Mouse (Mus musculus): ENCODE data around the gene Cacnb2. TPM values are rescaled to one million over a fixed set of nuclear protein-coding genes. Genes with fewer than 3 reads are reported as not detected.

Gene Cacnb2
- total and polyA plus RNA-seq, 2 experiments from 2014 or later: 12.1 to 71.6 TPM

DNA sequence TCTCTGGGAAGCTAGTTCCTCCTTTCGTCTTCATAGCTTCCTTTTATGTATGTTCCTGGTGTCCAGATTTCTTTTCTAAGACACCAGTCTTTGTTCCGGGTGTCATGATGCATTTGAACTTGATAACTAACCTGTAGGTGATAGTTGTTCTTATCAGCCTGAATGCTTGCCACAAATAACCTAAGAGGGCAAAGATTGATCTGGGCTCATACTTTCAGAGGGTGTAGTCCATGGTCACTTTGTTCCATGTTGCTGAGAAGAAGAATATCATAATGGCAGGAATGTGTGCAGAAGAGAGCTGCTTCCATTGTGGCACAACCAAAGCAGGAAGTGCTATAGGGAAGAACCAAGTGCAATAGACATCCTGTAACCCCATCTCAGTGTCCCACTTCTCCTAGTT lies 302.0 kb downstream of the Cacnb2 start:
- 62% methylated on average over 2 of the region's 2 CpGs for WGBS
- no peak overlapping the region for H3K9ac ChIP-seq (replicated peaks; ENCODE audit: low read depth, low read length)
- 0 out of 2 replicates have a peak, but pooled peaks cover 14% of the 10 kb centered on the region for H3K4me1 ChIP-seq (ENCODE audit: control insufficient read depth, insufficient read depth)
- no peaks in the 10 kb centered on the region for H3K36me3 ChIP-seq (replicated peaks; ENCODE audit: control insufficient read depth, insufficient read depth, low read length)
- H3K27me3 ChIP-seq (ENCODE audit: control insufficient read depth, insufficient read depth, low read length): no peaks in the 10 kb centered on the region
- TF ChIP-seq EP300 (IDR thresholded peaks at IDR 0.05; ENCODE audit: low read depth) (no peak), CTCF (IDR thresholded peaks at IDR 0.05; ENCODE audit: low read depth) (no peak)
- ATAC-seq (ENCODE audit: insufficient read depth, low read depth) (no peak), DNase-seq (ENCODE audit: low spot score) (no peak)
- no peak overlapping the region for H3K27ac ChIP-seq (ENCODE audit: low read depth)
- H3K4me3 ChIP-seq (ENCODE audit: low read depth, low read length): no peak overlapping the region
- no peak overlapping the region for H3K4me2 ChIP-seq (ENCODE audit: low read depth, low read length)
- H3K9me3 ChIP-seq (replicated peaks; ENCODE audit: control insufficient read depth, low read length): no peaks in the 10 kb centered on the region

DNA sequence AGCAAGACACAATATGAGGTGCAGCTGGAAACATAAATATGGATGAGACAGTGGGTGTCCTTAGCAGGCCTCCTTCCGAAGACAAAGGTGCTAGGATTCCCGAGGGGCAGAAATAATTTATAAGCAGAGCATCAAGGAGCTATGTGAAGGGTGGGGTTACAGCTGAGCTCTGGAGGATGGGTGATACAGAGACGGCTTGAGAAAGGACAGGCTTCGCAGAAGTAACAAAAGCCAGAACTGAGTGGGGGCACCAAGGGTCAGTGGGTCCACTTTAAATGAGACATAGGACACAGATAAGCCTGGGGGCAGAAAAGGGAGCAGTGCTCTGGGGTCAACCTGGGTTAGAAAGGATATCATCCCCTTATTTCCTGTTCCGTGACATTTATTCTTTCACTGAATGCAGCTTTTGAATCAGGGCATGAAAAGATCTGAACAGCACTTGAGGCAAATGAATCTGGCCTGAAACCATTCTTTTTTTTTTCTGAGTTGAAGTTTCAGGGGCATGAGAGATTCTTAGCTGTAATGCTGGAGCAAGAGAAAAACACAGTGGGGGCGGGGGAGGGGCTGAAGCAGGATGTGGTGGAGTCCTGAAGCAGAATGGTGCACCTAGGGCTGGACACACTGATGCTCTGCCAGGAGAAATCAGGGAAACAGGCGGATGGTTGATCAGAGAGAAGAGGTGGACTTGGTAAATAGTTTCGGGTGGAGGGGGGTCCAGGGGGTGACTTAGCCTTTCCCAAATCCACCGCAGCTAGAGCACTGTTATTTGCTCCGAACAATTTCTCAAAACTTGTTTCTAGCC lies 304.4 kb downstream of the Cacnb2 start:
- H3K4me1 ChIP-seq (ENCODE audit: control insufficient read depth, insufficient read depth): 0 out of 2 replicates have a peak, but pooled peaks cover 7% of the 10 kb centered on the region
- ATAC-seq (ENCODE audit: insufficient read depth, low read depth) (no peak), DNase-seq (ENCODE audit: low spot score) (no peak)
- H3K27me3 ChIP-seq (ENCODE audit: control insufficient read depth, insufficient read depth, low read length): no peaks in the 10 kb centered on the region
- H3K4me2 ChIP-seq (ENCODE audit: low read depth, low read length): no peak overlapping the region
- no peak overlapping the region for H3K4me3 ChIP-seq (ENCODE audit: low read depth, low read length)
- no peaks in the 10 kb centered on the region for H3K36me3 ChIP-seq (replicated peaks; ENCODE audit: control insufficient read depth, insufficient read depth, low read length)
- H3K9me3 ChIP-seq (replicated peaks; ENCODE audit: control insufficient read depth, low read length): no peaks in the 10 kb centered on the region
- TF ChIP-seq EP300 (IDR thresholded peaks at IDR 0.05; ENCODE audit: low read depth): no peak
- TF ChIP-seq CTCF (IDR thresholded peaks at IDR 0.05; ENCODE audit: low read depth): no peak
- no peak overlapping the region for H3K9ac ChIP-seq (replicated peaks; ENCODE audit: low read depth, low read length)
- 53% methylated on average over 10 of the region's 10 CpGs for WGBS
- no peak overlapping the region for H3K27ac ChIP-seq (ENCODE audit: low read depth)

DNA sequence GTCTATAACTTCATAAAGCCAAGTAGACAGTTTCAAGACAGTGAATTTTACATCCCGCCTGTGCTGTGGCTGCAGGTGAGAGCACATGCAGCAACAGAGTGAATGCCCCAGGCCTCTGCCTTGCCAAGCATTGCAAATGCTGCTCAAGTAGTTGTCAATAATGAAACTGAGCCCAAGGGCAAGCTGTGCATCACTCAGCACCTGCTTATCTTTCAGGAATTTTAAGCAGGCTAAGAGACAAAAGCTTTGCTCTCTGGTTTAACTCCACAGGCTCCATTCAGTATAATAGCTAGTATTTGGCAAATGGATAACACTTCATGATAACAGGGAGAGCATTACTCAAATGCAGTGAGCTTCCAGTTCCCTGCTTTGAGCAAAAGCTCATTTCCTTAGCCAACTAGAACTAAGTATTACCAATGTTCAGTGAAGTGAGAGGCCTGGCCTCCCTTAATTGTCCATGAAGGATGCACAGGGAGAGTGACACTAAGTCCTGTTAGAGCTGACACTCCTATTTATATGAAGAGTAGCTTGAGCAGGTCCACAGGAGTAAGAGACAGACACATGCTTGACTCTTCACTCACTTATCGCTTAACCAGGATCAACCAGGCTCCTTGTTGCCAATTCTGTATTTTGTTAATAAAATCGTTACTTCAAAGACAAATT lies 314.8 kb downstream of the Cacnb2 start:
- ATAC-seq (ENCODE audit: insufficient read depth, low read depth) (peak; percentile 84), DNase-seq (ENCODE audit: low spot score) (peak; percentile 35)
- TF ChIP-seq CTCF (IDR thresholded peaks at IDR 0.05; ENCODE audit: low read depth): no peak
- peak; percentile 73 for TF ChIP-seq EP300 (IDR thresholded peaks at IDR 0.05; ENCODE audit: low read depth)

DNA sequence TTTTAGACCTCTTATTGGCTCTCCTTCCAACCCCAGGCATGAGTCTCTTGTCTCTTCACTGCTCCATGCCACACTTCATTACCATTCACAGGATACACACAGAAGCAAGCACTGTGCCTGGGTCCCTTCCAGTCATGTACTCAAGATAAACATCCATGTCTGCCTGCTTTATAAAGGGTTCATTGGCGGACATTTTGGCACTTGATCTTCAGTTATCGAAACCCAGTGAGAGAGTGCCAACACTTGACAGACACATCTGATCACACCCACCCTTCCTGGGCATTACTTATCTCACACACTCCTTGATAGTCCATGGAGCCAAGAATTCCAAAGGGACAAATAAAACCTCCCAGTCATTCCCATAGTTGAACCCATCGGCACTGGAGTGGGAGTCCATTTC lies 327.0 kb downstream of the Cacnb2 start:
- H3K4me3 ChIP-seq (ENCODE audit: low read depth, low read length): no peak overlapping the region
- no peaks in the 10 kb centered on the region for H3K9me3 ChIP-seq (replicated peaks; ENCODE audit: control insufficient read depth, low read length)
- peak overlapping the region; percentile 22 for H3K27ac ChIP-seq (ENCODE audit: low read depth)
- WGBS: 25% methylated on average over 3 of the region's 3 CpGs
- TF ChIP-seq EP300 (IDR thresholded peaks at IDR 0.05; ENCODE audit: low read depth) (peak; percentile 73; the same call in 1 of the 2 replicates), CTCF (IDR thresholded peaks at IDR 0.05; ENCODE audit: low read depth) (no peak)
- no peaks in the 10 kb centered on the region for H3K36me3 ChIP-seq (replicated peaks; ENCODE audit: control insufficient read depth, insufficient read depth, low read length)
- H3K27me3 ChIP-seq (ENCODE audit: control insufficient read depth, insufficient read depth, low read length): no peaks in the 10 kb centered on the region
- H3K9ac ChIP-seq (replicated peaks; ENCODE audit: low read depth, low read length): no peak overlapping the region
- H3K4me2 ChIP-seq (ENCODE audit: low read depth, low read length): no peak overlapping the region
- peak; percentile 85 for ATAC-seq (ENCODE audit: insufficient read depth, low read depth)
- DNase-seq (ENCODE audit: low spot score): peak; percentile 27
- H3K4me1 ChIP-seq (ENCODE audit: control insufficient read depth, insufficient read depth): peaks cover 38% of the 10 kb centered on the region

More for the DNA sequence above, 314.8 kb downstream of the Cacnb2 start:
- Histone ChIP-seq H3K9me3 (replicated peaks; ENCODE audit: control insufficient read depth, low read length) (no peaks in the 10 kb centered on the region), H3K4me1 (ENCODE audit: control insufficient read depth, insufficient read depth) (peaks cover 18% of the 10 kb centered on the region; the same call in 1 of the 2 replicates), H3K36me3 (replicated peaks; ENCODE audit: control insufficient read depth, insufficient read depth, low read length) (no peaks in the 10 kb centered on the region), H3K27me3 (ENCODE audit: control insufficient read depth, insufficient read depth, low read length) (no peaks in the 10 kb centered on the region), H3K9ac (replicated peaks; ENCODE audit: low read depth, low read length) (no peak overlapping the region), H3K4me3 (ENCODE audit: low read depth, low read length) (no peak overlapping the region), H3K27ac (ENCODE audit: low read depth) (peak overlapping the region; percentile 27; the same call in 1 of the 2 replicates), H3K4me2 (ENCODE audit: low read depth, low read length) (no peak overlapping the region)
- 38% methylated on average over 3 of the region's 3 CpGs for WGBS

DNA sequence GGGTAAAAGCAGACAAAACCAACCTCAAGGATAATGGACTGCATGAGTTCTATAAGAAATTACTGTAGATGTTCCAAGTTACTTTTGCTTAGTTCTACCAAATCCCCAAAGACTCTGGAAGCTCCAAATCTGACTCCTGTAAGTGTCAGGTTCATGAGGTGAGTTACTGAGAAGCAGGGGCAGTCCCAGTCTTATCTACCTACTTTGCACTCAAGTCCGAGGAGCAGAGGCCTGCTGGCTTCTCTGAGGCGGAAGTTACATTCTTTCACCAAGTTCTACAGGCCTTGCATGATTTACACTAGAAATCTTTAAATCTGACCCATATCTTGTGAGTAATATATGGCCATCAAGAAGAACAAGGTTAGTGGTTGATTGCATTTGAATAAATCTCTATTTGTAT lies 329.1 kb downstream of the Cacnb2 start:
- DNase-seq (ENCODE audit: low spot score) (no peak), ATAC-seq (ENCODE audit: insufficient read depth, low read depth) (no peak)
- H3K9me3 ChIP-seq (replicated peaks; ENCODE audit: control insufficient read depth, low read length): no peaks in the 10 kb centered on the region
- no peak overlapping the region for H3K27ac ChIP-seq (ENCODE audit: low read depth)
- H3K9ac ChIP-seq (replicated peaks; ENCODE audit: low read depth, low read length): no peak overlapping the region
- WGBS: 58% methylated on average over 2 of the region's 2 CpGs
- H3K36me3 ChIP-seq (replicated peaks; ENCODE audit: control insufficient read depth, insufficient read depth, low read length): no peaks in the 10 kb centered on the region
- H3K4me2 ChIP-seq (ENCODE audit: low read depth, low read length): no peak overlapping the region
- peaks cover 49% of the 10 kb centered on the region for H3K4me1 ChIP-seq (ENCODE audit: control insufficient read depth, insufficient read depth)
- no peak for TF ChIP-seq CTCF (IDR thresholded peaks at IDR 0.05; ENCODE audit: low read depth)
- no peak for TF ChIP-seq EP300 (IDR thresholded peaks at IDR 0.05; ENCODE audit: low read depth)
- no peak overlapping the region for H3K4me3 ChIP-seq (ENCODE audit: low read depth, low read length)
- no peaks in the 10 kb centered on the region for H3K27me3 ChIP-seq (ENCODE audit: control insufficient read depth, insufficient read depth, low read length)
